ENCODE assay signal across 8 mouse cellular contexts in the genomic region with DNA sequence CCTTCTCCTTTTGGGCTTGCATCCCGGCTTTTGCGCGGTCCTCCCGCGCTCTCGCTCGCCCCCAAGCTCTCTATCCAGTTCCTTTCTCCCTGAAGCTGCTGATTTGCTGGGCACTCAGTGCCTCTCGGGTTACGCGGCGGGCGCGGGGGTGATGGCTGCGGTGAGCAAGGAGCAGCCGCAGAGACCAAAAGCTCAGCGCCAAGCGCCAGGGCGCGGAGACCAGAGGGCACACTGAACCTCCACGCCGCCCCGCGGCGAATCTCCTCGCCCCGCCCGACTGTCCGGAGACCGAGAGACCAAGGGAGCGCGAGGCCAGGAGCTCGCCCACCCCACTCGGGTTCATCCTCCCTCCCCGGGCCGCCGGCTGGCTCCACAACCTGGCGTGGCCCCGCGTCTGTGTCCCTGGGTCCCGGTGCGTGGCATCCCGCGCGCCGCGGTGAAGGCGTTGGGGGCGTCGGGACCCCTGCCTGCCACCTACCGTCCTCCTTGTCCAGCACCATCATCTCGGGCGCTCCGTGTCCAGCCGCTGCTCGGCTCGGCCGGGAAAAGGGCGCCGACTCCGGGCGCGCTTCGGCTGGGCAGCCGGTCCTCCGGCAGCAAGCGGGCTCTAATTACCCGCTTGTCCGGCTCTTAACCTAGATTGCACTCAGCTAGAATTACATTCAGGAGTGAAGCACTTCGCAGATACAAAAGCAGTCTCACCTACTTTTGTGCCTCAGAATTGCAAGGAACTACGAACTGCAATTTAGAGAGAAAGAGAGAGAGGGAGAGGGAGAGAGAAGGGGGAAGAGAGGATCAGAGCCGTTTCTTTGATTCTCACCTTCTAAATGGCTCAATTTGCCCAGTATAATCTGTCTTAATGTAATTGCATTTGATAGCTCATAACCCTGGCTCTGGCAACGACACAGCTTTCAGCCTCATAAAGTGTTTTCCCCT. TPM values are rescaled to one million over a fixed set of nuclear protein-coding genes. Genes with fewer than 3 reads are reported as not detected.
DNase-seq lines count a peak whose midpoint lies in the region; ATAC-seq lines count a peak whose summit lies in the region.
"Had no signal": no experiment of that assay in that cellular context is flagged by ENCODE, and none has a peak within 500 bp of the region (broad histone marks: within the 10 kb centered on the region; RNA-seq: fewer than 3 reads in every experiment).

No protein-coding gene starts in this region.

- H3K9ac ChIP-seq in midbrain, embryonic 15.5 days: peak overlapping the region; percentile 85

- H3K27ac ChIP-seq in midbrain, embryonic 15.5 days: peak overlapping the region; percentile 91

- H3K9me3 ChIP-seq in midbrain, embryonic 15.5 days: no peaks in the 10 kb centered on the region

- H3K27me3 ChIP-seq in midbrain, embryonic 15.5 days (replicated peaks): no peaks in the 10 kb centered on the region; the same call in 1 of the 2 replicates

- H3K4me2 ChIP-seq in midbrain, embryonic 15.5 days: peak overlapping the region; percentile 94

- ATAC-seq in midbrain, embryonic 15.5 days (replicated peaks): peak; percentile 46

- H3K4me1 ChIP-seq in midbrain, embryonic 15.5 days: peaks cover 75% of the 10 kb centered on the region

- H3K36me3 ChIP-seq in midbrain, embryonic 15.5 days (replicated peaks): no peaks in the 10 kb centered on the region

- DNase-seq in thymus, postnatal 4 days: peak; percentile 16
- no peak for DNase-seq in thymus, adult 18-20 months
- peak; percentile 80 to 81 for DNase-seq in cerebellum, postnatal 14 days
- peak; percentile 34 for DNase-seq in gastrocnemius, postnatal 14 days
- DNase-seq in kidney, postnatal 10 days: peak; percentile 40
- DNase-seq in layer of hippocampus, adult 11-12 months (ENCODE audit: low spot score): no peak

- intact Hi-C loops in gastrocnemius, postnatal 14 days (cut with DNase I; ENCODE audit: low total_unique reads): loop anchor here (5.0 kb wide), 1 partner anchor 32 kb away; no protein-coding TSS in a partner anchor

- H3K4me3 ChIP-seq in midbrain, embryonic 15.5 days: peak overlapping the region; percentile 75

- 2% methylated on average over 72 of the region's 72 CpGs for WGBS in midbrain, embryonic 15.5 days

RNA-seq across cellular contexts. Expression of a gene that starts 5.2 kb away (rescaled TPM):
- 1 to 10 TPM; 4.1 to 5.1 TPM for total RNA-seq in gastrocnemius, postnatal 14 days (2021)
- polyA plus RNA-seq in midbrain, embryonic 15.5 days (2015; fragmentation: Nextera tagmentation; extraction: Ambion mirVana): 153 and 155 TPM in 2 replicates
- total RNA-seq: neutrophil, adult 5-6 weeks had no signal

Comparison
In these comparisons a context has a peak if more than half of its experiments do, and no peak if none do; other contexts are left out.
1. DNase-seq: peak in thymus, postnatal 4 days (single experiment), cerebellum, postnatal 14 days (2 of 2), gastrocnemius, postnatal 14 days (single experiment) and kidney, postnatal 10 days (single experiment); none in thymus, adult 18-20 months (0 of 2) and layer of hippocampus, adult 11-12 months (single experiment).